Mouse (Mus musculus) C2C12 (cell line): ENCODE data around the gene Pla2g12b.

Source experiments
- CEBPB ChIP-seq: IDR thresholded peaks from one replicate; pipeline ENCODE4 v1.6.1; 2011; ENCODE audit warnings: low read depth, mild to moderate bottlenecking, control low read depth, moderate library complexity
- CTCF ChIP-seq: IDR thresholded peaks from one replicate; pipeline ENCODE4 v1.5.1; 2011; ENCODE audit not compliant: control insufficient read depth, insufficient read depth, insufficient read length
- USF1 ChIP-seq: IDR thresholded peaks from one replicate; pipeline ENCODE4 v1.6.1; 2011; ENCODE audit warnings: low read depth, mild to moderate bottlenecking, control low read depth, moderate library complexity

GRCm38 (mm10) chr10:59379927-59380326 lies 23.5 kb upstream of the Pla2g12b start:
- TF ChIP-seq CTCF (no peak), CEBPB (no peak), USF1 (no peak)
